Mouse (Mus musculus): ENCODE data around the gene Gp9. TPM values are rescaled to one million over a fixed set of nuclear protein-coding genes. Genes with fewer than 3 reads are reported as not detected.

The Gp9 gene
- not detected for polyA plus RNA-seq (2012; fragmentation: generic; extraction: Trizol)

DNA sequence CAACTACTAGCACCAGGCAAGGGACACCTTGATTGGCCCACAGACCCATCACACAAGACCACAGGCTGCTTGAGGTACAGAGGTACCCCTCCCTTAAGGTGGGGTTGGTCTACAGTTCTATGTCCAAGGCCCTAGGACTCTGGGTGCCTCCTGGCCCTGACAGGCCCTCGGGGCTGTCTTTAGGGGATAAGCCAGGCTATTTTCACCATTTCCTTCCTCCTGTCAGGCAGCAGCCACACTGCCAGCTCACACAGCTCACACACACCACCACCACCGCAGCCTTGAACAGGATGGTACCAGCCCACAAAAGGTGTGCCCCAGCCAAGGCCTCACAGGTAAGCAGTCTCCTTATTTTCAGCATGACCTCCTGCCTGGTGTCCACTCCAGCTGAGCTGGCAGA is at the start of gene Gp9:
Gp9 (plus strand) TSS at position 231 of the 400 bp plus-strand sequence.
- H3K27me3 ChIP-seq (ENCODE audit: control insufficient read depth, insufficient read depth, insufficient read length), result no peaks in the 10 kb centered on the region
- H3ac ChIP-seq (ENCODE audit: control insufficient read depth, insufficient read length), result no peak within 1 kb of the TSS
- no peak within 1 kb of the TSS for H3K4me3 ChIP-seq
- no peak within 1 kb of the TSS for H3K4me2 ChIP-seq (ENCODE audit: low read depth)
- TF ChIP-seq MYOG (IDR thresholded peaks at IDR 0.05; ENCODE audit: control insufficient read depth in 1 of 3, insufficient read depth in 1 of 3, insufficient read length in 2 of 3, low read depth in 2 of 3) (no peak), TCF12 (IDR thresholded peaks at IDR 0.05; ENCODE audit: insufficient read depth, poor library complexity, severe bottlenecking) (no peak)
- H3K79me2 ChIP-seq (ENCODE audit: control insufficient read depth, insufficient read depth), result no peaks in the 10 kb centered on the region
- H3K36me3 ChIP-seq (ENCODE audit: control insufficient read depth, insufficient read depth), result no peaks in the 10 kb centered on the region

DNA sequence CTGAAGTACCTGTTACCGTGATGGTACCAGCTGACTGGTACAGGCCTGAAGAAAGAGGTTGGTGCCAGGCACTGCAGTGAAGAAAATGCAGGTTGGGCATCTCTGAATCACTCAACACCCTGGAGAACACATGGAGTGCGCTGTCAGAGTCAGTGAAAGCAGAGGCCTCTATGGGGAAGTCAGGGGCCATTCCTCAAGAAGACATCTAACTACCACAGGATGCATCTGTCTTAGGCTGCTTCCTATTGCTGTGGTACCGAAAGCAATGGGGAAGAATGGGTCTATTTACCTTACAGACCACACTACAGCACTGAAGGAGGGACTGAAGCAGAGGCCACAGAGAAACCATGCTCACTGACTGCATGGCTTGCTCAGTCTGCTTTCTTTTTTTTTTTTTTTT is 49.8 kb upstream of the Gp9 start:
- TF ChIP-seq MYOD1 (IDR thresholded peaks at IDR 0.05; ENCODE audit: control insufficient read depth in 1 of 3, insufficient read length in 2 of 3, low read depth in 2 of 3) (no peak), REST (IDR thresholded peaks at IDR 0.05; ENCODE audit: insufficient read depth, insufficient read length) (no peak), TCF3 (IDR thresholded peaks at IDR 0.05; ENCODE audit: insufficient read length, low read depth) (no peak), MAX (IDR thresholded peaks at IDR 0.05; ENCODE audit: low read depth) (no peak), E2F4 (IDR thresholded peaks at IDR 0.05; ENCODE audit: insufficient read depth) (no peak), POLR2A (IDR thresholded peaks at IDR 0.05; ENCODE audit: insufficient read length, low read depth) (no peak)
- Histone ChIP-seq H3K36me3 (ENCODE audit: control insufficient read depth, insufficient read depth) (no peaks in the 10 kb centered on the region), H3K79me2 (ENCODE audit: control insufficient read depth, insufficient read depth) (no peaks in the 10 kb centered on the region), H3K4me2 (ENCODE audit: low read depth) (no peak overlapping the region), H3K4me3 (no peak overlapping the region), H3K27me3 (ENCODE audit: control insufficient read depth, insufficient read depth, insufficient read length) (peaks cover 32% of the 10 kb centered on the region), H3ac (ENCODE audit: control insufficient read depth, insufficient read length) (no peak overlapping the region)

DNA sequence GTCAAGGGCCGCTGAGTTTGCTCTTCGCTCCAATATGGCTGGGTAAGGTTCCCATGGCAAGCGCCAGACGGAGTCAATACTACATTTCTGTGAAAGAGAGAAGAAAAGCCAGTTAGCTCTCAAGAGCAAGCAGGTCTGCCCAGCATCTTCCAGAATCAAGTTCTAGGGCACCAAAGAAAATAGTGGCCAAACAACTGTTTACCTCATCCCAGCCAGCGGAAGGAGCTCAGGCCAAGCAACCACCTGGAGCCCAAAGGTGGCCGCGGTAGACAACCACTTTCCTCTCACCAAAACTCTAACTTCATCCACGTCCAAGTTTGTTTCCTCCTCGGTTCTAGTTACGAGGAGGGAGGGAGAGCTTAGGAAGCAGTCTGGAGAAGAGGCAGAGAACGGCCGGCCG is 47.7 kb upstream of the Gp9 start:
- no peaks in the 10 kb centered on the region for H3K36me3 ChIP-seq (ENCODE audit: control insufficient read depth, insufficient read depth)
- no peak for TF ChIP-seq TCF3 (IDR thresholded peaks at IDR 0.05; ENCODE audit: insufficient read length, low read depth)
- no peak for TF ChIP-seq MAX (IDR thresholded peaks at IDR 0.05; ENCODE audit: low read depth)
- no peak for TF ChIP-seq MYOG (IDR thresholded peaks at IDR 0.05; ENCODE audit: control insufficient read depth in 1 of 3, insufficient read depth in 1 of 3, insufficient read length in 2 of 3, low read depth in 2 of 3)
- no peak for TF ChIP-seq TCF12 (IDR thresholded peaks at IDR 0.05; ENCODE audit: insufficient read depth, poor library complexity, severe bottlenecking)
- H3K4me3 ChIP-seq, result no peak overlapping the region
- peaks cover 34% of the 10 kb centered on the region for H3K27me3 ChIP-seq (ENCODE audit: control insufficient read depth, insufficient read depth, insufficient read length)
- H3K4me2 ChIP-seq (ENCODE audit: low read depth), result no peak overlapping the region
- H3ac ChIP-seq (ENCODE audit: control insufficient read depth, insufficient read length), result no peak overlapping the region
- no peaks in the 10 kb centered on the region for H3K79me2 ChIP-seq (ENCODE audit: control insufficient read depth, insufficient read depth)

DNA sequence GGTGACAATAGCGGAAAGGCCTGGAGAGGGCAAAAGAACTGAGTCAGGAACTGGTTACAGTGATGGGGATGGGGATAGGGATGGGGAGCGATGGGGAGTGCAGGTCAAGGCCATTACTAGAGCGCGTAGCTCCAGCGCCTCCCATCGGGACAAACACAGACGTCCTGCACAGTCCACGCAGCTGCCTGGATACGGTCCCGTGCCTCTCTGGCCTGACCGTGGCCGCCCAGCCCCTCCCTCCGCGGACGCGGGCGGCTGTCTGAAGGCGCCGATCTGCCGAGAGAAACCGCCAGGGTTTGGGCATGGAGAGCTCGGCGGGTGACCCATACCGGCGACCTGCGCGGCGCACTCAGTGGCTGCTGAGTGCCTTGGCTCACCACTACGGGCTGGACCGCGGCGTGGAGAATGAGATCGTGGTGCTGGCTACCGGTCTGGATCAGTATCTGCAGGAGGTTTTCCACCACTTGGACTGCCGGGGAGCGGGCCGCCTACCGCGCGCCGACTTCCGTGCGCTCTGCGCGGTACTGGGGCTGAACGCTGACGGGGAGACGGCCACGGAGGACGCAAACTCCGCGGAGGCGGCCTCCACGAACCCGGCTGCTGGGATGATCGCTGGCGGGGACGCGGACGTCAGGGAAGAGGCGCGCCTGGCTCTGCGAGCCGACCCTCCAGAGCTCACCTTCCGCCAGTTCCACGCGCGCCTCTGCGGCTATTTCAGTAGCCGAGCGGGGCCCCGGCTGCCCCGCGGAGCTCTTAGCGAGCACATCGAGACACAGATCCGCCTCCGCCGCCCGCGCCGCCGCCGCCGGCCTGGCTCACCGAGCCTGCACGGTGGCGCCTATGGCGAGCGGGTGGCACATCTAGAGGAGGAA is 47.0 kb upstream of the Gp9 start, which contains the start of gene Efcc1:
Efcc1 (plus strand) TSS at position 279 of the 872 bp plus-strand sequence.
- Histone ChIP-seq H3K79me2 (ENCODE audit: control insufficient read depth, insufficient read depth) (no peaks in the 10 kb centered on the region), H3K4me3 (no peak within 1 kb of the TSS), H3K4me2 (ENCODE audit: low read depth) (peak within 1 kb of the TSS; percentile 50), H3K36me3 (ENCODE audit: control insufficient read depth, insufficient read depth) (no peaks in the 10 kb centered on the region), H3ac (ENCODE audit: control insufficient read depth, insufficient read length) (no peak within 1 kb of the TSS), H3K27me3 (ENCODE audit: control insufficient read depth, insufficient read depth, insufficient read length) (peaks cover 34% of the 10 kb centered on the region)
- TF ChIP-seq USF1 (IDR thresholded peaks at IDR 0.05; ENCODE audit: low read depth), result no peak
- TF ChIP-seq TCF3 (IDR thresholded peaks at IDR 0.05; ENCODE audit: insufficient read length, low read depth), result no peak
- no peak for TF ChIP-seq SRF (IDR thresholded peaks at IDR 0.05; ENCODE audit: control insufficient read depth, insufficient read length, low read depth)
- TF ChIP-seq POLR2A (IDR thresholded peaks at IDR 0.05; ENCODE audit: insufficient read length, low read depth), result no peak
- no peak for TF ChIP-seq POLR2AphosphoS2 (IDR thresholded peaks at IDR 0.05; ENCODE audit: insufficient read length, low read depth)
- TF ChIP-seq REST (IDR thresholded peaks at IDR 0.05; ENCODE audit: insufficient read depth, insufficient read length), result no peak
- TF ChIP-seq E2F4 (IDR thresholded peaks at IDR 0.05; ENCODE audit: insufficient read depth), result no peak
- TF ChIP-seq MYOD1 (IDR thresholded peaks at IDR 0.05; ENCODE audit: control insufficient read depth in 1 of 3, insufficient read length in 2 of 3, low read depth in 2 of 3), result no peak
- no peak for TF ChIP-seq TCF12 (IDR thresholded peaks at IDR 0.05; ENCODE audit: insufficient read depth, poor library complexity, severe bottlenecking)
- TF ChIP-seq CEBPB (IDR thresholded peaks at IDR 0.05; ENCODE audit: insufficient read depth, poor library complexity, severe bottlenecking), result no peak
- no peak for TF ChIP-seq MAX (IDR thresholded peaks at IDR 0.05; ENCODE audit: low read depth)
- TF ChIP-seq MYOG (IDR thresholded peaks at IDR 0.05; ENCODE audit: control insufficient read depth in 1 of 3, insufficient read depth in 1 of 3, insufficient read length in 2 of 3, low read depth in 2 of 3), result no peak

DNA sequence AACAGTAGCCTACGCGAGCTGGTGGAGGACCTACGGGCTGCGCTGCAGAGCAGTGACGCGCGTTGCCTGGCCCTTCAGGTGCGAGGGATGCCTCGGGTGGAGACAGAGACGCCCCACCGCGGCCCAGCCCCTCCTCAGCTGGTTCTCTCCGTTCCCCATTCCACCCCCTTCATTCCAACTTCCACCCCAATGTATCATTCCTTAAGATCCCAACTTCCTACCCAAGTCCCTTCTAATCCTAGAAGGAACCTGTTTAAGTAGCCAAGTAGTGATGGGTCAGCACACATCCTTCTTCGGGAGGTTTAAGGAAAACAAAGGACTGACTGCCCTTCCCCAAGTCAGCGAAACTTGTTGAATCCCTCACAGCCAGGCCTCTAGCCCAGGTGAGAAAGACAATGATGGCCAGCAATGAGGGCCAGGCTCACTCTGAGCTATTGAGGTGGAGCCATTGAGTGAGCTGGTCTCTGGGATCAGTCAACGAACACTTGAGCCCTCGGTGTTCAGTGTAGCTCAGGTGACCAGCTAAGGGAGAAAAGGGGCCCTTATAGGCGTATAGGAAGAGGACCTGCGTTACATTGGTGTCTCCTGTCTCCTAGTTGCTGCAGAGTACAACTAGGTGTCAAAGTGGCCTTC is 46.3 kb upstream of the Gp9 start:
- Histone ChIP-seq H3K27me3 (ENCODE audit: control insufficient read depth, insufficient read depth, insufficient read length) (peaks cover 36% of the 10 kb centered on the region), H3K36me3 (ENCODE audit: control insufficient read depth, insufficient read depth) (no peaks in the 10 kb centered on the region), H3K4me3 (no peak overlapping the region), H3K79me2 (ENCODE audit: control insufficient read depth, insufficient read depth) (no peaks in the 10 kb centered on the region), H3K4me2 (ENCODE audit: low read depth) (peak overlapping the region; percentile 50), H3ac (ENCODE audit: control insufficient read depth, insufficient read length) (no peak overlapping the region)
- TF ChIP-seq MYOD1 (IDR thresholded peaks at IDR 0.05; ENCODE audit: control insufficient read depth in 1 of 3, insufficient read length in 2 of 3, low read depth in 2 of 3) (no peak), E2F4 (IDR thresholded peaks at IDR 0.05; ENCODE audit: insufficient read depth) (no peak), TCF3 (IDR thresholded peaks at IDR 0.05; ENCODE audit: insufficient read length, low read depth) (no peak), MYOG (IDR thresholded peaks at IDR 0.05; ENCODE audit: control insufficient read depth in 1 of 3, insufficient read depth in 1 of 3, insufficient read length in 2 of 3, low read depth in 2 of 3) (no peak), MAX (IDR thresholded peaks at IDR 0.05; ENCODE audit: low read depth) (no peak), POLR2AphosphoS2 (IDR thresholded peaks at IDR 0.05; ENCODE audit: insufficient read length, low read depth) (no peak), USF1 (IDR thresholded peaks at IDR 0.05; ENCODE audit: low read depth) (no peak), REST (IDR thresholded peaks at IDR 0.05; ENCODE audit: insufficient read depth, insufficient read length) (no peak), TCF12 (IDR thresholded peaks at IDR 0.05; ENCODE audit: insufficient read depth, poor library complexity, severe bottlenecking) (no peak), SRF (IDR thresholded peaks at IDR 0.05; ENCODE audit: control insufficient read depth, insufficient read length, low read depth) (no peak), POLR2A (IDR thresholded peaks at IDR 0.05; ENCODE audit: insufficient read length, low read depth) (no peak), CEBPB (IDR thresholded peaks at IDR 0.05; ENCODE audit: insufficient read depth, poor library complexity, severe bottlenecking) (no peak)

Data from myocyte (in vitro differentiated cells).